Mouse (Mus musculus) 3T3-L1 (cell line): ENCODE measurements at regions not wholly inside any gene's neighbourhood (a gene's known extent, or its start where the extent isn't known, plus 50 kb on each side); places are given as distances from the start of the nearest gene placed in this dataset.
A peak's percentile ranks its signal among the peaks of the same experiment; 100 is the strongest.

Source experiments
- DNase-seq: peaks from one replicate; pipeline ENCODE4 v3.0.0-alpha.2; 2015; ENCODE audit warnings: low read depth, low spot score

DNA sequence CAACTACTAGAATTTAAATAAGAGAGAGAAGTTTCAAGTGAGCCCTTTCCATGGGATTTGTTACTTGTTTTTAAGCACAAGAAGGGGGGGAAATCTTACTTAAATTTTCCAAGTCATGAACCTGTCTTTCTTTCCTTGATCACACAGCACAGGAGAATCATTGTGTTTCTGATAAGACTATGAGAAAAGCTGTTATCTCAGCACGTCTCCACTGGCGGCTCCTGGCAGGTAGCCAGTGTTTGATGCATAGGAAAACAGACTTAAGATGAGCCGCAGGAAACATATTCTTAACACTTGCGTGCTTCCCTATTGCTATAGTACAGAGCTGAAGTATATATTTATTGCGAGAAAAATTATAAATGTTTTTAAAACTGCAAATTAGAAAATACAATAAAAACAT is 920.3 kb downstream of the Efna5 start:
- DNase-seq = peak; percentile 11

GRCm38 (mm10) chr17:61960017-61960813 is 920.9 kb downstream of the Efna5 start:
- DNase-seq = no peak

GRCm38 (mm10) chr17:61917766-61918165 is 963.4 kb downstream of the Efna5 start:
- no peak for DNase-seq

DNA sequence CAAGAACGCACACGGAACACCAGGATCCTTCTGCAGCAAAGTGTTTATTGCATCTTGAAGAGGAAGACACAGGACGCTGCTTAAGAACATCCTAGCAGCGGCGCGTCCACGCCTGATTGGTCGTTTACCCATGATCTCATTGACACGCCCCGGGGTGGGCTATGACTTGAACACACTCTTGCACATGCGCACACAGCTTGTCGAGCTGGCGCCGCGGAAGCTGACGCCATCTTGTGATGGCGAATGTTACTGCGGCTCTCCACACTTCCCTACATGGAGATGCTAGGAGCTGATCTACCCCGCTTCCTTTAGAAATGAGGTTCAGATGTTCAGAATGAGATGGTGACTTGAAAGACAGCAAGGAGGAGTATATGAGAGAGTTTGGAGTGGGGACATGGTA is 978.2 kb downstream of the Efna5 start:
- DNase-seq = no peak

- no peak for DNase-seq
Observed at GRCm38 (mm10) chr17:61890631-61891030, 990.5 kb downstream of the Efna5 start.

DNA sequence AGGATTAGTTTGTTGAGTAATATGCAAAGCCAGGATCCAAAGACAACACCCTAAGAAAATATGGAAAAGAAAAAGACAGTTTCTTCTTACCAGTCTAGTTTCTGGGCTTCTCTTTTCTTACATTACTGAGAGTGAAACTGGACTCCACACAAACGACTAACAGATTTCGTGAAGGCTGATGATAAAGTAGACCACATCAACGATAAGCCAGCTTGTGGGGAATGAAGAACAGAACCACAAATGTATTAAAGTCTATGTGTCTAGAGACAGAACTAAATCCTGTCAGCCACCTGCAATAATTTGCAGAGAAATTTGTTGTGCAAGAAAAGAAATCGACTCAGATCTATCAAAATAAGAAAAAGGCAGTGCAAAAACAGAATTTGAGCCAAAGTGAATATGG is 1015.0 kb downstream of the Efna5 start:
- DNase-seq = peak; percentile 9

DNA sequence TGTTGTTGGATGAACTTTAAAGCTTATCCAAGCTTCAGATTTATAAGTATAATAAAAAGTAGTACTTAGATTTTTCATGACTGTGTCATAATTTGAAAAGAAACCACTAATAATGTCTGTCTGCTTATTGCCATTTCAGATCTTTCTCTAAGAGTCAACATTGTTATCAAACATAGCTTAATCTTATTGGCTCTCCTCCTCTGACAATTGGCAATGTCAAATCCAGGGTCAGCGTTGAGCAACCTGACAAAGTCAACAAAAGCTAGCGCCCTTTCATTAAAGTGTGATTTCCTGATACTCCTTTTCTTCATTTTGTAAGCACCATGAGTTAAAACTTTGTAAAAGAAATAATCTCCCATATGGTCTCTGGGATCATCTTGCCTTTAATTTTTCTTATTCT is 1018.7 kb downstream of the Efna5 start:
- DNase-seq = no peak

DNA sequence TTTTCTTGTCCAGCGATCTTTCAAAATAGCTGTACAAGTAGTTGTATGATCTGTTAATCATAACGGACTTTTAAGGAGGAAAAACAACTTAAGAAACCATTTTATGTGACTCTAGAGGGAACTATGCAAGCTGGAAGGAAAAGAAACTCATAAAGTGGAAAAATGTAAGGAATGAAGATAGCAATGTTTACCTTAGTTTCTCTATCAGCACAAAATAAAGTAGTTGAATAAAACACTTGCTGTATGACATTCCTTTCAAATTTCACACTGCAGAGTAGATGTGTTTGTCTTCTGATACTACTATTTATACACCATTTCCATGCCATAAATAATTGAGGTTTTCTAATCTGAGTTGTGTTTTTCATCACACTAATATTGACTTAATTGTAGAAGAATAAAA is 1043.6 kb downstream of the Efna5 start:
- no peak for DNase-seq

DNA sequence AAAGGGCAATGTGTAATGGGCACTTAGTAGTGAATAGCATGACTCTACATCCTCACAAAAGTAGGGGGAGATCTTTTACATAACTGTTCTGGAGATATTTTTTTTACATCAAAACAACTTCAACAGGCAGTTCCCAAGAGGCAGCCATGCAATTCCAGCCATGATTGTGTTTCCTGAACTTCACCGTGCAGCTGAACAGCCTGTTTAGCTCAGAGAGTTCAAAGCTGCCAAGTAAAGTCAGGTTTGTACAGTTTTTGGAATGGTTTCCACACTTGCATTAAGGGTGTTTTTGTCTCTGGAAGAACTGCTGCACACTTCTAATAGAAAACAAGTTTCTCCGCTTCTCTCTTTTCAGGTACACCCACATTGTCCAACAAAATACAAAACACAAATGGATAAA is 1065.6 kb downstream of the Efna5 start:
- DNase-seq = no peak

DNA sequence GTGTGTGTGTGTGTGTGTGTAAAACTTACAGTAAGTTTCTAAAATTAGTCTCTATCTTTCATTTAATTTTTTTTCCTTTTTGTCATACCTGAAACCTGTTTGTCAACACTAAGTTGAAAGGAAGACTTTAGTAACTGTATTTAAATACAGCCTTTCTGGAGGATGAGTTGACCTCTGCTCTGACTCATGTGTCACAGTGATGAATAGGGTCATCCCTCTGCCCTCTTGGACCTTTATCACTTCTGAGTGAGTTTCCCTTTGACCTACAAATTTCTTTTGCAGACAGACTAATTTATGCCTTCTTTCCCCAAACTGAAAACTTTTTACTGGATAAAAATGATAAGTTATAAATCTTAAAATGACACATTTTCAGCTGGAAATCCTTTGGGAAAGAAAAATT is 1112.8 kb downstream of the Efna5 start:
- no peak for DNase-seq

DNA sequence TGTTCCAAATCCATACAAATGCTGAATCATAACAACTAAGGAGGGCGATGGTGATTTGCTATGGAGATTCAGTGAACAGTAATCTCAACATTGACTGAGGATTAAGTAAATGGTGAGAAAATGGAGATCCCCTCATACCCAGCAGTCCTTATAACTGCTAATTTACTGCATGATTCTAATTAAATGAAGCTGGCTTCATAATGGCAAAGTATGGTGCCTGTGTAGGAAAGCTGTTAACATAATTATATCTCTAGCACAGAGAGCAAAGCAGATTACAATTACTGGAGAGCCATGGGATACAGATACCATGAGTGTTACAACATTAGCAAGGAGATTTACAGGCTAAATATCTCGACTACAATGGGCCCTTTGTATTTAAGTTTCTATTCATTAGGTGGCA is 1116.0 kb downstream of the Efna5 start:
- no peak for DNase-seq
